Mouse (Mus musculus) layer of hippocampus, postnatal 25 days (tissue): ENCODE results near the gene Nkain1. TPM values are rescaled to one million over a fixed set of nuclear protein-coding genes. Genes with fewer than 3 reads are reported as not detected.

ENCODE experiments used
- DNase-seq, 2 experiments: peaks; one replicate each; pipeline ENCODE4 v3.0.0; 2022; ENCODE audit warnings: mixed read lengths in 2 of 2, low spot score in 1 of 2; ENCODE audit errors: extremely low spot score in 1 of 2
- total RNA-seq, 2 experiments: library from RNA; stranded (reverse); gene quantifications; 2 replicates each; pipeline ENCODE4 v1.2.3; 2021

The Nkain1 gene
- total RNA-seq, 2 experiments from 2014 or later, result 37.1 to 47.1 TPM

- no peak for DNase-seq
Measured at GRCm38 (mm10) chr4:130552312-130553120, 21.5 kb downstream of the Nkain1 start.

GRCm38 (mm10) chr4:130550511-130550910, 23.5 kb downstream of the Nkain1 start:
- no peak for DNase-seq

- no peak for DNase-seq
Measured at GRCm38 (mm10) chr4:130549189-130549588, 24.8 kb downstream of the Nkain1 start.

GRCm38 (mm10) chr4:130546798-130547562, 27.0 kb downstream of the Nkain1 start:
- no peak for DNase-seq

- no peak for DNase-seq
Measured at GRCm38 (mm10) chr4:130544392-130544791, 29.6 kb downstream of the Nkain1 start.

- DNase-seq, result no peak
Measured at GRCm38 (mm10) chr4:130543121-130543520, 30.9 kb downstream of the Nkain1 start.

- no peak for DNase-seq
Measured at GRCm38 (mm10) chr4:130540831-130541230, 33.1 kb downstream of the Nkain1 start.

- no peak for DNase-seq
Measured at GRCm38 (mm10) chr4:130539706-130540105, 34.3 kb downstream of the Nkain1 start.

GRCm38 (mm10) chr4:130539053-130539452, 34.9 kb downstream of the Nkain1 start:
- DNase-seq, result no peak

- DNase-seq, result no peak
Measured at GRCm38 (mm10) chr4:130537371-130537770, 36.6 kb downstream of the Nkain1 start.

GRCm38 (mm10) chr4:130535789-130536188, 38.2 kb downstream of the Nkain1 start:
- DNase-seq, result no peak

- DNase-seq, result peak; percentile 93 to 99
Measured at GRCm38 (mm10) chr4:130533975-130534374, 40.0 kb downstream of the Nkain1 start.

GRCm38 (mm10) chr4:130532347-130532746, 41.6 kb downstream of the Nkain1 start:
- DNase-seq, result no peak

- peak; percentile 80 to 88 for DNase-seq
Measured at GRCm38 (mm10) chr4:130531645-130532280, 42.2 kb downstream of the Nkain1 start.

- DNase-seq, result no peak
Measured at GRCm38 (mm10) chr4:130527804-130528203, 46.2 kb downstream of the Nkain1 start.

- no peak for DNase-seq
Measured at GRCm38 (mm10) chr4:130525041-130525440, 48.9 kb downstream of the Nkain1 start.

- DNase-seq, result no peak
Measured at GRCm38 (mm10) chr4:130521466-130521865, 52.5 kb downstream of the Nkain1 start.

- DNase-seq, result no peak
Measured at GRCm38 (mm10) chr4:130520482-130520851, 53.5 kb downstream of the Nkain1 start.

GRCm38 (mm10) chr4:130519567-130520481, 54.1 kb downstream of the Nkain1 start:
- DNase-seq, result peak; percentile 77 to 80

- DNase-seq, result no peak
Measured at GRCm38 (mm10) chr4:130516490-130516889, 57.5 kb downstream of the Nkain1 start.
